Mouse (Mus musculus) CD4-positive naive resting alpha-beta T cell, adult 76 days (primary cell): ENCODE results near the gene Olfr1396. TPM values are rescaled to one million over a fixed set of nuclear protein-coding genes. Genes with fewer than 3 reads are reported as not detected.

ENCODE experiments used
- total RNA-seq: library from RNA; stranded (reverse); gene quantifications from one replicate; pipeline ENCODE4 v1.2.4, GENCODE M21; 2023

The Olfr1396 gene
- total RNA-seq, result not detected

GRCm38 (mm10) chr11:49114774-49115173 is at the start of gene Olfr1396:
TSS of gene Olfr1396 (minus strand) at chr11:49114874.

GRCm38 (mm10) chr11:49154077-49154476 is 39.4 kb upstream of the Olfr1396 start, which contains the start of gene Olfr1394:
TSS of gene Olfr1394 (plus strand) at chr11:49154377.

GRCm38 (mm10) chr11:49141974-49142373 is 27.3 kb upstream of the Olfr1396 start, which contains the start of gene Olfr1395:
TSS of gene Olfr1395 (plus strand) at chr11:49142274.

GRCm38 (mm10) chr11:49076001-49076757 is 38.5 kb downstream of the Olfr1396 start, which contains the start of gene Ifi47:
TSS of gene Ifi47 (plus strand) at chr11:49076587.

GRCm38 (mm10) chr11:49063713-49064469 is 50.8 kb downstream of the Olfr1396 start, which contains the start of gene Tgtp2:
TSS of gene Tgtp2 (minus strand) at chr11:49064206.

Other genes with a start within 250 kb of the Olfr1396 start
- gene Irgm1, start 243.2 kb downstream of the Olfr1396 start, total RNA-seq, result 45.9 TPM
- 4.7 TPM for gene Gm5431, start 212.7 kb downstream of the Olfr1396 start, total RNA-seq
- 56.5 TPM for gene Psme2b, start 168.7 kb downstream of the Olfr1396 start, total RNA-seq
- gene Olfr56, start 136.0 kb downstream of the Olfr1396 start, total RNA-seq, result 1.8 TPM
- gene 9930111J21Rik1, start 135.5 kb downstream of the Olfr1396 start, total RNA-seq, result 101 TPM
- 12.5 TPM for gene Gm12185, start 122.6 kb downstream of the Olfr1396 start, total RNA-seq
- gene Tgtp1, start 120.7 kb downstream of the Olfr1396 start, total RNA-seq, result 51.4 TPM
- gene 9930111J21Rik2, start 63.6 kb downstream of the Olfr1396 start, total RNA-seq, result 128 TPM
- gene Tgtp2, start 50.7 kb downstream of the Olfr1396 start, total RNA-seq, result 70.1 TPM
- gene Ifi47, start 38.3 kb downstream of the Olfr1396 start, total RNA-seq, result 87.3 TPM
- not detected for gene Olfr1395, start 27.4 kb upstream of the Olfr1396 start, total RNA-seq
- not detected for gene Olfr1394, start 39.5 kb upstream of the Olfr1396 start, total RNA-seq
- not detected for gene Btnl9, start 72.3 kb upstream of the Olfr1396 start, total RNA-seq
- gene Zfp62, start 88.4 kb upstream of the Olfr1396 start, total RNA-seq, result 106 TPM
- 46.4 TPM for gene Mgat1, start 129.3 kb upstream of the Olfr1396 start, total RNA-seq
- 0.44 TPM for gene Olfr1393, start 163.4 kb upstream of the Olfr1396 start, total RNA-seq
- not detected for gene Olfr1392, start 170.4 kb upstream of the Olfr1396 start, total RNA-seq
- not detected for gene Olfr10, start 189.9 kb upstream of the Olfr1396 start, total RNA-seq
- not detected for gene Olfr1391, start 207.9 kb upstream of the Olfr1396 start, total RNA-seq
- not detected for gene Olfr1390, start 220.3 kb upstream of the Olfr1396 start, total RNA-seq